ENCODE assay signal across 16 mouse cellular contexts in the genomic region with DNA sequence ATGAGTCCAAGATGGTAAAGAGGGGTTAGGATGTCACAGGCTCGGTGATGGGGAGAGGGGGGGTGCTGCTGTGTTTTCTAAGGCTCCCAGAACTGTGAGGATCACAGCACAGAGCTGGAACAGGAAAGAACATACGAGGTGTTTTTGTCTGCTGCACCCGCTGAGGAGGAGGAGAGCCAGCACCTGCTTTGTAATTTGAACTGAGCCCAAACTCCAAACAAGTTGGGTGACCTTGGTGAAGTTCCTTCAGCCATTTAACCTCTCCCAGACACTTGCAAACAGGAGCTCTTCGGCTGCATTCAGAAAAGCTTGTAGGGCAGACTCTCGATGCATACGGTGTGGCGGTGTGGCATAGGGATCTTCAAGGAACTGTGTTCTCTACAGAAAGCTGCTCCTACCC. TPM values are rescaled to one million over a fixed set of nuclear protein-coding genes. Genes with fewer than 3 reads are reported as not detected.
DNase-seq lines count a peak whose midpoint lies in the region; ATAC-seq and TF ChIP-seq lines count a peak whose summit lies in the region.
"Had no signal": no experiment of that assay in that cellular context is flagged by ENCODE, and none has a peak within 500 bp of the region (broad histone marks: within the 10 kb centered on the region; RNA-seq: fewer than 3 reads in every experiment).

No protein-coding gene starts in this region.

- no peak overlapping the region for H3K4me2 ChIP-seq in heart, embryonic 13.5 days

- no peak for TF ChIP-seq CTCF in thymus, adult 2 months (IDR thresholded peaks at IDR 0.05; ENCODE audit: borderline replicate concordance, control insufficient read depth, extremely low read depth, insufficient read depth, low read length, poor library complexity)

- peaks cover 33% of the 10 kb centered on the region for H3K36me3 ChIP-seq in heart, embryonic 13.5 days
- no peaks in the 10 kb centered on the region for H3K36me3 ChIP-seq in thymus, adult 2 months (ENCODE audit: control insufficient read depth, insufficient read depth, low read length)
- peaks cover 22% of the 10 kb centered on the region for H3K36me3 ChIP-seq in hindbrain, embryonic 10.5 days

- H3K4me3 ChIP-seq in heart, embryonic 13.5 days: no peak overlapping the region
- no peak overlapping the region for H3K4me3 ChIP-seq in thymus, adult 2 months (ENCODE audit: control insufficient read depth, insufficient read depth, low read length)
- H3K4me3 ChIP-seq in hindbrain, embryonic 10.5 days: no peak overlapping the region
- H3K4me3 ChIP-seq: megakaryocyte, embryonic 14.5 days had no signal

- no peaks in the 10 kb centered on the region for H3K27me3 ChIP-seq in heart, embryonic 13.5 days (replicated peaks)
- H3K27me3 ChIP-seq in thymus, adult 2 months (ENCODE audit: control insufficient read depth, insufficient read depth, low read length): no peaks in the 10 kb centered on the region
- no peaks in the 10 kb centered on the region for H3K27me3 ChIP-seq in hindbrain, embryonic 10.5 days (ENCODE audit: insufficient read depth, poor library complexity, severe bottlenecking)
- H3K27me3 ChIP-seq: Patski had no signal

- TF ChIP-seq POLR2A in thymus, adult 2 months (IDR thresholded peaks at IDR 0.05; ENCODE audit: control insufficient read depth, extremely low read depth, insufficient read depth, low read length, poor library complexity): no peak

- ATAC-seq in heart, embryonic 13.5 days (ENCODE audit: extremely low read depth, insufficient number of reproducible peaks, low FRiP score, low TSS enrichment): no peak
- ATAC-seq: forebrain, postnatal 0 days; inflammation-experienced regulatory T-cells, adult 6 months; Patski had no signal

- 29% methylated on average over 7 of the region's 7 CpGs for WGBS in heart, embryonic 13.5 days
- 69% methylated on average over 7 of the region's 7 CpGs for WGBS in thymus, adult 2 months
- 43% methylated on average over 7 of the region's 7 CpGs for WGBS in hindbrain, embryonic 10.5 days

- H3K9ac ChIP-seq in heart, embryonic 13.5 days: peak overlapping the region; percentile 59
- H3K9ac ChIP-seq: forebrain, postnatal 0 days had no signal

- no peak for DNase-seq in heart, adult 9 months (ENCODE audit: low spot score in 2 of 2)
- no peak for DNase-seq in thymus, adult 2 months
- no peak for DNase-seq in thymus, adult 18-20 months
- peak; percentile 53 for DNase-seq in kidney, postnatal 14 days
- no peak for DNase-seq in cerebellum, adult 11-12 months
- DNase-seq in hindbrain, embryonic 10.5 days (ENCODE audit: low spot score): no peak
- DNase-seq: adrenal gland, postnatal 14 days; cerebellum, adult 11 months; forebrain, postnatal 0 days; lung, adult 18-20 months; thymus, postnatal 25 days had no signal

- no peaks in the 10 kb centered on the region for H3K9me3 ChIP-seq in heart, embryonic 13.5 days
- no peaks in the 10 kb centered on the region for H3K9me3 ChIP-seq in hindbrain, embryonic 10.5 days
- H3K9me3 ChIP-seq: megakaryocyte, embryonic 14.5 days had no signal

- H3K4me1 ChIP-seq in heart, embryonic 13.5 days: peaks cover 27% of the 10 kb centered on the region
- H3K4me1 ChIP-seq in thymus, adult 2 months (replicated peaks; ENCODE audit: control insufficient read depth, insufficient read depth, low read length): peaks cover 41% of the 10 kb centered on the region
- peaks cover 19% of the 10 kb centered on the region; the same call in 1 of the 2 replicates for H3K4me1 ChIP-seq in hindbrain, embryonic 10.5 days (replicated peaks)

- peak overlapping the region; percentile 59 for H3K27ac ChIP-seq in heart, embryonic 13.5 days (replicated peaks)
- peak overlapping the region; percentile 68 for H3K27ac ChIP-seq in thymus, adult 2 months (ENCODE audit: control insufficient read depth, insufficient read depth, low read length)
- H3K27ac ChIP-seq in hindbrain, embryonic 10.5 days: no peak overlapping the region

RNA-seq across cellular contexts. Expression of a gene that starts 14.6 kb away (rescaled TPM):
- polyA plus RNA-seq in heart, embryonic 13.5 days (2015; fragmentation: Nextera tagmentation; extraction: Ambion mirVana): 0.29 and 0.48 TPM in 2 replicates
- 0.31 TPM in 1 of 2 replicates, not detected in the other for polyA plus RNA-seq in thymus, adult 2 months (2012; rRNA removed)
- polyA plus RNA-seq in hindbrain, embryonic 10.5 days (2016; fragmentation: Nextera tagmentation; extraction: Ambion mirVana): not detected in 2 replicates
- polyA plus RNA-seq: cortical plate, adult 2 months; inflammation-experienced regulatory T-cells, adult 6 months had no signal

RNA-seq across cellular contexts. Expression of a gene that starts 14.7 kb away (rescaled TPM):
- 35.2 and 35.8 TPM in 2 replicates for polyA plus RNA-seq in heart, embryonic 13.5 days (2015; fragmentation: Nextera tagmentation; extraction: Ambion mirVana)
- 26.8 and 32.0 TPM in 2 replicates for polyA plus RNA-seq in thymus, adult 2 months (2012; rRNA removed)
- polyA plus RNA-seq in hindbrain, embryonic 10.5 days (2016; fragmentation: Nextera tagmentation; extraction: Ambion mirVana): 53.7 and 57.6 TPM in 2 replicates

RNA-seq across cellular contexts. Expression of a gene that starts 24.5 kb away (rescaled TPM):
- 29.0 and 32.4 TPM in 2 replicates for polyA plus RNA-seq in heart, embryonic 13.5 days (2015; fragmentation: Nextera tagmentation; extraction: Ambion mirVana)
- 211 and 230 TPM in 2 replicates for polyA plus RNA-seq in thymus, adult 2 months (2012; rRNA removed)
- polyA plus RNA-seq in hindbrain, embryonic 10.5 days (2016; fragmentation: Nextera tagmentation; extraction: Ambion mirVana): 11.6 and 12.0 TPM in 2 replicates

RNA-seq across cellular contexts. Expression of a gene that starts 45.2 kb away (rescaled TPM):
- 9.5 and 10.8 TPM in 2 replicates for polyA plus RNA-seq in heart, embryonic 13.5 days (2015; fragmentation: Nextera tagmentation; extraction: Ambion mirVana)
- 102 and 127 TPM in 2 replicates for polyA plus RNA-seq in thymus, adult 2 months (2012; rRNA removed)
- 38.8 and 58.6 TPM in 2 replicates for polyA plus RNA-seq in hindbrain, embryonic 10.5 days (2016; fragmentation: Nextera tagmentation; extraction: Ambion mirVana)

RNA-seq across cellular contexts. Expression of a gene that starts 51.4 kb away (rescaled TPM):
- 80.4 and 81.1 TPM in 2 replicates for polyA plus RNA-seq in heart, embryonic 13.5 days (2015; fragmentation: Nextera tagmentation; extraction: Ambion mirVana)
- 71.6 and 78.4 TPM in 2 replicates for polyA plus RNA-seq in thymus, adult 2 months (2012; rRNA removed)
- 134 and 151 TPM in 2 replicates for polyA plus RNA-seq in hindbrain, embryonic 10.5 days (2016; fragmentation: Nextera tagmentation; extraction: Ambion mirVana)
